Mouse (Mus musculus): ENCODE measurements around the gene Slc8a1. TPM values are rescaled to one million over a fixed set of nuclear protein-coding genes. Genes with fewer than 3 reads are reported as not detected.

Slc8a1 gene
- polyA plus RNA-seq, 1 experiment from 2014 or later = 36.5 TPM

DNA sequence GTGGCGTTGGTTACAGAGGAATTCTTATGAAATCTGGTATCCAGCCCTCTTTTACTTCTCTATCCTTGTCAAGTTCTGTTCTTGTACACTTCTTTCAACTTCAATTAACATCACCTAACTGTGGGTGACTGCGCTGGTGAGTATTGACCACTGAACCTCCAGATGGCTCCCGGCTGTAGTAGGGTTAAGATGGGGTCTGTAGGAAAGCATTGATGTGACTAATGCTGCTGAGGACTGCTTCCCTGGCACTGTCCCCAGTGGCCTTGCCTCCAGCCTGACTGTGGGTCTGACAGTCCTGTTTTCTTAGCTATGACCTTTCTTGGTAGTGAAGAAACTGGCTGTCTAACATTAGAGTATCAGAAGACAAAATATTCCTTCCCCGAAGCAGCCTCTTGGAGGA lies 335.1 kb downstream of the Slc8a1 start:
- H3K27ac ChIP-seq = no peak overlapping the region
- no peak overlapping the region for H3K4me3 ChIP-seq (replicated peaks; ENCODE audit: low read length)
- H3K27me3 ChIP-seq (ENCODE audit: control insufficient read depth, insufficient read depth, low read length) = no peaks in the 10 kb centered on the region
- peaks cover 11% of the 10 kb centered on the region; the same call in 1 of the 2 replicates for H3K4me1 ChIP-seq (replicated peaks; ENCODE audit: control insufficient read depth, insufficient read depth, low read length)
- no peak overlapping the region for H3K9ac ChIP-seq
- H3K36me3 ChIP-seq (replicated peaks; ENCODE audit: control insufficient read depth, insufficient read depth) = peaks cover 10% of the 10 kb centered on the region
- DNase-seq (ENCODE audit: low spot score) = no peak
- no peak overlapping the region for H3K4me2 ChIP-seq (replicated peaks)
- no peak for ATAC-seq (ENCODE audit: low FRiP score)
- WGBS = 91% methylated on average over 4 of the region's 4 CpGs
- no peaks in the 10 kb centered on the region for H3K9me3 ChIP-seq (ENCODE audit: control insufficient read depth, low read length)

GRCm38 (mm10) chr17:81402636-81403035 lies 335.5 kb downstream of the Slc8a1 start:
- DNase-seq (ENCODE audit: low spot score) = no peak
- ATAC-seq (ENCODE audit: low FRiP score) = no peak
- WGBS = 74% methylated on average over 2 of the region's 2 CpGs

GRCm38 (mm10) chr17:81400377-81400776 lies 337.8 kb downstream of the Slc8a1 start:
- peak overlapping the region; percentile 29; the same call in 1 of the 2 replicates for H3K27ac ChIP-seq
- no peak overlapping the region for H3K4me3 ChIP-seq (replicated peaks; ENCODE audit: low read length)
- no peak overlapping the region for H3K9ac ChIP-seq
- 64% methylated on average over 5 of the region's 5 CpGs for WGBS
- no peaks in the 10 kb centered on the region for H3K36me3 ChIP-seq (replicated peaks; ENCODE audit: control insufficient read depth, insufficient read depth)
- peaks cover 11% of the 10 kb centered on the region; the same call in 1 of the 2 replicates for H3K4me1 ChIP-seq (replicated peaks; ENCODE audit: control insufficient read depth, insufficient read depth, low read length)
- ATAC-seq (ENCODE audit: low FRiP score) = no peak
- H3K9me3 ChIP-seq (ENCODE audit: control insufficient read depth, low read length) = no peaks in the 10 kb centered on the region
- H3K4me2 ChIP-seq (replicated peaks) = no peak overlapping the region
- DNase-seq (ENCODE audit: low spot score) = no peak
- no peaks in the 10 kb centered on the region for H3K27me3 ChIP-seq (ENCODE audit: control insufficient read depth, insufficient read depth, low read length)

More at GRCm38 (mm10) chr17:81402636-81403035, 335.5 kb downstream of the Slc8a1 start:
- Histone ChIP-seq H3K36me3 (replicated peaks; ENCODE audit: control insufficient read depth, insufficient read depth) (peaks cover 5% of the 10 kb centered on the region), H3K4me2 (replicated peaks) (no peak overlapping the region), H3K4me1 (replicated peaks; ENCODE audit: control insufficient read depth, insufficient read depth, low read length) (peaks cover 11% of the 10 kb centered on the region; the same call in 1 of the 2 replicates), H3K9me3 (ENCODE audit: control insufficient read depth, low read length) (no peaks in the 10 kb centered on the region), H3K4me3 (replicated peaks; ENCODE audit: low read length) (no peak overlapping the region), H3K27ac (no peak overlapping the region), H3K27me3 (ENCODE audit: control insufficient read depth, insufficient read depth, low read length) (no peaks in the 10 kb centered on the region), H3K9ac (no peak overlapping the region)

DNA sequence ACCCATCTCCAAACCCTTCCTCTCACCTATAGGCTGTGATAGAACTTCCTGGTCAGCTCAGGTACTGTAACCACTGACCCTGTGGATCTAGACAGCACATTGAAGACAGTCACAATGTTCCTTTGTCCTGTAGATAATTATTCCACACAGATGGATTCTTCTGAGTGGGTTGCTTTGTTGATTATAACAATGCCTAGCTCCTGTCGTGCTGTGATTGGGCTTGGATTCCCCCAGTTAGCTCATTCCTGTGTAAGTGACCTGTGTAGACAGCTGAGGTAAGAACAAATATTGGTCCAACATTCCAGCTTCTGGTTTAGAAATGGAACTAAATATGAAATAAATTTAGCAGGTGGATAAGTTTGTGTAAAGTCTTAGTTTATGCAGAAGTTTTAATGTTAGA lies 340.7 kb downstream of the Slc8a1 start:
- Histone ChIP-seq H3K4me2 (replicated peaks) (no peak overlapping the region), H3K27ac (no peak overlapping the region), H3K9me3 (ENCODE audit: control insufficient read depth, low read length) (no peaks in the 10 kb centered on the region), H3K9ac (no peak overlapping the region), H3K4me3 (replicated peaks; ENCODE audit: low read length) (no peak overlapping the region), H3K4me1 (replicated peaks; ENCODE audit: control insufficient read depth, insufficient read depth, low read length) (peaks cover 11% of the 10 kb centered on the region; the same call in 1 of the 2 replicates), H3K36me3 (replicated peaks; ENCODE audit: control insufficient read depth, insufficient read depth) (no peaks in the 10 kb centered on the region), H3K27me3 (ENCODE audit: control insufficient read depth, insufficient read depth, low read length) (no peaks in the 10 kb centered on the region)
- ATAC-seq (ENCODE audit: low FRiP score) (no peak), DNase-seq (ENCODE audit: low spot score) (no peak)
- 39% methylated on average over 1 of the region's 1 CpGs for WGBS

DNA sequence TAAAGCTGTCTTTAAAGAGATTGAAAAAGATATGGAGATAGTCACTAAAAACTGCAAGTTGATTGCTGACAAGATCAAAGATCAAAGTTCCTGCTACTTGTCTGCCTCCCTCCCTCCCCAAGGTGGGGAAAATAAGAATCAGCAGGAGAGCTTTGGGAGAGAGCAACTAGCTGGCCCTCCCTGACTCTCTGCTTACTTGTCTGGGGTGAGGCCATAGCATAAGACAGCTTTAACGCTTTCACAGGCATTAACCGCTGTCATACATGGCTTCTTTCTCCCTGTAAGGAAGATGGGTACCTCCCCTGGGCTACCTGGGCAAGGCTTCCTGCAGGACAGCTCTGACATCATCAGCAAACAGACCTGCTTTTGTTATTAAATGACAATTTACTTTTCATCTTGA lies 344.1 kb downstream of the Slc8a1 start:
- Histone ChIP-seq H3K9ac (no peak overlapping the region), H3K4me2 (replicated peaks) (no peak overlapping the region), H3K27me3 (ENCODE audit: control insufficient read depth, insufficient read depth, low read length) (no peaks in the 10 kb centered on the region), H3K4me1 (replicated peaks; ENCODE audit: control insufficient read depth, insufficient read depth, low read length) (no peaks in the 10 kb centered on the region), H3K4me3 (replicated peaks; ENCODE audit: low read length) (no peak overlapping the region), H3K9me3 (ENCODE audit: control insufficient read depth, low read length) (no peaks in the 10 kb centered on the region), H3K36me3 (replicated peaks; ENCODE audit: control insufficient read depth, insufficient read depth) (no peaks in the 10 kb centered on the region), H3K27ac (no peak overlapping the region)
- ATAC-seq (ENCODE audit: low FRiP score) (no peak), DNase-seq (ENCODE audit: low spot score) (no peak)
- WGBS = 35% methylated on average over 2 of the region's 2 CpGs

DNA sequence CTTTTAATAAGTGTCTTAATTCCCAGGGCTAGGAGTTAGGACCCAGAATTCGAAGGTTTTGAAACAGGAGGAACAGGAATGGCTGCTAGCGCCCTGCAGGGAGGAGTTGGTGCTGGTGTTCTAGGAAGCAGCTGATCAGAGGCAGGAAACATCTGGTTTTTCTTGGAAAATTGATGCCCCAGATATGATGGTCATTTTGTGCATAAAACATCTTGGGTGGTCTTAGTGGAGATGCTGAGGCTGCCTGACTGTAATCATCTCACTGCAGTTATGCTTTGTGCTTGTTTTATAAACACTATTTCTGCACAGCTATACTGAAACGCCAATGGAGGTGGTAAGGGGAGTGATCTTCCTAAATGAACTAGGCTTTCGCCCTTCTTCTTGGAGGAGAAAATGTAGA lies 345.1 kb downstream of the Slc8a1 start:
- ATAC-seq (ENCODE audit: low FRiP score) = no peak
- Histone ChIP-seq H3K9ac (no peak overlapping the region), H3K4me1 (replicated peaks; ENCODE audit: control insufficient read depth, insufficient read depth, low read length) (no peaks in the 10 kb centered on the region), H3K4me2 (replicated peaks) (no peak overlapping the region), H3K9me3 (ENCODE audit: control insufficient read depth, low read length) (no peaks in the 10 kb centered on the region), H3K27ac (no peak overlapping the region), H3K27me3 (ENCODE audit: control insufficient read depth, insufficient read depth, low read length) (no peaks in the 10 kb centered on the region), H3K36me3 (replicated peaks; ENCODE audit: control insufficient read depth, insufficient read depth) (no peaks in the 10 kb centered on the region; the same call in 1 of the 2 replicates), H3K4me3 (replicated peaks; ENCODE audit: low read length) (no peak overlapping the region)
- DNase-seq (ENCODE audit: low spot score) = no peak
- WGBS = 79% methylated on average over 4 of the region's 4 CpGs

DNA sequence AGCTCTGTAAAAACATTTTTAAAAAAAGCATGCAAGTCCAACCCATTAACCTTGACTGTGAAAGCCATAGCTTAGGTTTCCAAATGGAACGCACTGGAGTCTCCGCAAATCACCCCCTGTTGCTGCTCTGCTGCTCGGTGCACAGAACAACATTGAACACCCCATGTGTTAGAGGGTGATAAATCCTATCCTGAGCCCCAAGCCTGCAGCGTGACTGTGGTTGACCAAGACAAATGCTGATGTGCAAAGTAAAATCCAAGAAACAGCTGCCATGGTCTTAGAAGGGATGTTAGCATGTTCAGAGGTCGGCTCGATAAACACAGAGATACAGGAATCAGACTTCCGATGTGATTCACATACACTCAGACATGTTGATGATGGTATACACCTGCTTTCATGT lies 346.7 kb downstream of the Slc8a1 start:
- Histone ChIP-seq H3K4me3 (replicated peaks; ENCODE audit: low read length) (no peak overlapping the region), H3K9ac (no peak overlapping the region), H3K27ac (no peak overlapping the region), H3K4me2 (replicated peaks) (no peak overlapping the region), H3K9me3 (ENCODE audit: control insufficient read depth, low read length) (no peaks in the 10 kb centered on the region), H3K27me3 (ENCODE audit: control insufficient read depth, insufficient read depth, low read length) (no peaks in the 10 kb centered on the region), H3K4me1 (replicated peaks; ENCODE audit: control insufficient read depth, insufficient read depth, low read length) (no peaks in the 10 kb centered on the region), H3K36me3 (replicated peaks; ENCODE audit: control insufficient read depth, insufficient read depth) (no peaks in the 10 kb centered on the region; the same call in 1 of the 2 replicates)
- DNase-seq (ENCODE audit: low spot score) (no peak), ATAC-seq (ENCODE audit: low FRiP score) (no peak)
- 85% methylated on average over 7 of the region's 7 CpGs for WGBS

GRCm38 (mm10) chr17:81390790-81391189 lies 347.4 kb downstream of the Slc8a1 start:
- H3K9me3 ChIP-seq (ENCODE audit: control insufficient read depth, low read length) = no peaks in the 10 kb centered on the region
- H3K4me3 ChIP-seq (replicated peaks; ENCODE audit: low read length) = no peak overlapping the region
- DNase-seq (ENCODE audit: low spot score) (no peak), ATAC-seq (ENCODE audit: low FRiP score) (no peak)
- H3K27ac ChIP-seq = no peak overlapping the region
- no peaks in the 10 kb centered on the region for H3K4me1 ChIP-seq (replicated peaks; ENCODE audit: control insufficient read depth, insufficient read depth, low read length)
- H3K36me3 ChIP-seq (replicated peaks; ENCODE audit: control insufficient read depth, insufficient read depth) = no peaks in the 10 kb centered on the region; the same call in 1 of the 2 replicates
- no peak overlapping the region for H3K4me2 ChIP-seq (replicated peaks)
- no peak overlapping the region for H3K9ac ChIP-seq
- WGBS = 87% methylated on average over 3 of the region's 3 CpGs
- H3K27me3 ChIP-seq (ENCODE audit: control insufficient read depth, insufficient read depth, low read length) = no peaks in the 10 kb centered on the region

DNA sequence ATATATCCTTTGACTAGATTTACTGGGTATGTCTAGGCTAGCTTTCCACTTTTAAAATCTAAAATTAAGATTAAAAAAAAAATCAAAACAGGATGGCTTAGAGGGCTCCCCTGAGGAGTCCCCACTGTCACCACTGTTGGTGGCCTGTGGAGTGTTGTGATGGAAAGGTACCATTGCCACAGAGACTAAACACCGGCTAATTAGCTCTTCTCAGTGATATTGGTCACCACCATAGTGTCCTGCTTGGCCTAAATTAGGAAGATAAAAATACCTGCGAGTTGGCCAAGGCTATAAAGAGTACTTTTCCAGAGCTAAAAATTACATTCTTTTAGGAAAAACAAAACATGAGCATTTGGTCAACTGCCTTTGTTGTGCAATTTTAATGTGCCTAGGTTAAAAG lies 352.1 kb downstream of the Slc8a1 start:
- Histone ChIP-seq H3K4me1 (replicated peaks; ENCODE audit: control insufficient read depth, insufficient read depth, low read length) (no peaks in the 10 kb centered on the region), H3K9ac (no peak overlapping the region), H3K27ac (no peak overlapping the region), H3K4me3 (replicated peaks; ENCODE audit: low read length) (no peak overlapping the region), H3K27me3 (ENCODE audit: control insufficient read depth, insufficient read depth, low read length) (no peaks in the 10 kb centered on the region), H3K36me3 (replicated peaks; ENCODE audit: control insufficient read depth, insufficient read depth) (no peaks in the 10 kb centered on the region; the same call in 1 of the 2 replicates), H3K9me3 (ENCODE audit: control insufficient read depth, low read length) (no peaks in the 10 kb centered on the region), H3K4me2 (replicated peaks) (no peak overlapping the region)
- ATAC-seq (ENCODE audit: low FRiP score) (no peak), DNase-seq (ENCODE audit: low spot score) (no peak)
- 82% methylated on average over 2 of the region's 2 CpGs for WGBS

- Histone ChIP-seq H3K36me3 (replicated peaks; ENCODE audit: control insufficient read depth, insufficient read depth) (no peaks in the 10 kb centered on the region; the same call in 1 of the 2 replicates), H3K4me3 (replicated peaks; ENCODE audit: low read length) (no peak overlapping the region), H3K4me2 (replicated peaks) (no peak overlapping the region), H3K9me3 (ENCODE audit: control insufficient read depth, low read length) (no peaks in the 10 kb centered on the region), H3K27ac (no peak overlapping the region), H3K4me1 (replicated peaks; ENCODE audit: control insufficient read depth, insufficient read depth, low read length) (no peaks in the 10 kb centered on the region), H3K27me3 (ENCODE audit: control insufficient read depth, insufficient read depth, low read length) (no peaks in the 10 kb centered on the region), H3K9ac (no peak overlapping the region)
- DNase-seq (ENCODE audit: low spot score) = no peak
- ATAC-seq (ENCODE audit: low FRiP score) = no peak
- WGBS = 85% methylated on average over 5 of the region's 5 CpGs
These were observed 352.7 kb downstream of the Slc8a1 start for GRCm38 (mm10) chr17:81385476-81385875.

All from hindbrain, embryonic 14.5 days (tissue).